Comparison of ENCODE assay signal across 8 mouse cellular contexts in the genomic region with DNA sequence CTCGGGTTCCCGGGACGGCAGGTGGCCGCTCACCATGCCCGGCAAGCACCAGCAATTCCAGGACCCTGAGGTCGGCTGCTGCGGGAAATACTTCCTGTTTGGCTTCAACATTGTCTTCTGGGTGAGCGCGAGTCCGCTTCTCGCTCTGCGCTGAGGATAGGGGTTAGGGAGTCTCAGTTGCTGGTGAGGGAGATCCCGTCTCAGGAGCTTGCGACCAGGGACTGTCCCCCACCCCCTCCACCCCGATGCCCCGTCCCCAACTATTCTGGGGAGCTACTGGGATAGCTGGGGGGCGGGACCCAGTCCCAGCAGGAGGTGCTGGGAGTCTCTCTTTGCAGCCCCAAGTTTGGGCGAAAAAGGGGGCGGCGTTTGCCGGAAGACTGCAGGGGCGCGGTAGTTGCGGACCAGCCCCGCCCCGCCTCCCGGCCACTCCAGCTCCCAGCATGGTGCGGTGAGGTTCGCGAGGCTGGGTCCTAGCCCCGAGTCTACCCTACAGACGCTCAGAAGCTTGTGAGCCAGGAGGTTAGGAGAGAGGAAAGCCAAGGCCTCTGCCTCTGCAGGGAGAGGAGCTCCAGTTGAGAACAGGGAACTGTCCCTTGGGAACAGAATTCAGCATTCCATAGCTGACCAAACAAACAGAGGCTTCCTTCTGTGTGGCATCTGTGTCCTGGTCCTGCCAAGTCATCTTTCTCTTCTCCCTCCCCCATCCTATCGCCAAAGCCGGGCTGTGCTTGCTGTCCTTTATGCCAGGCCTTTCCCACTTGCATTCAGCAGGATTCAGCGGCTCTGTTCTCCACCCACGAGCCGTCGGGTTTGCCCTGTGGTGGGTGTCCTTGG. TPM values are rescaled to one million over a fixed set of nuclear protein-coding genes. Genes with fewer than 3 reads are reported as not detected.
DNase-seq lines count a peak whose midpoint lies in the region; ATAC-seq and TF ChIP-seq lines count a peak whose summit lies in the region.

No protein-coding gene starts in this region.

- no peak for TF ChIP-seq EP300 in stomach, postnatal 0 days (optimal IDR thresholded peaks at IDR 0.05)

- WGBS in hindbrain, embryonic 15.5 days: 2% methylated on average over 36 of the region's 38 CpGs
- 2% methylated on average over 38 of the region's 38 CpGs for WGBS in limb, embryonic 12.5 days
- WGBS in midbrain, embryonic 12.5 days: under 1% methylated on average over 36 of the region's 38 CpGs
- WGBS in stomach, postnatal 0 days: 2% methylated on average over 37 of the region's 38 CpGs

- H3K9me3 ChIP-seq in hindbrain, embryonic 15.5 days: no peaks in the 10 kb centered on the region
- H3K9me3 ChIP-seq in limb, embryonic 12.5 days: no peaks in the 10 kb centered on the region
- no peaks in the 10 kb centered on the region for H3K9me3 ChIP-seq in midbrain, embryonic 12.5 days
- H3K9me3 ChIP-seq in stomach, postnatal 0 days (ENCODE audit: control insufficient read depth, low read length): no peaks in the 10 kb centered on the region

- peak; percentile 52 for ATAC-seq in hindbrain, embryonic 15.5 days (ENCODE audit: low FRiP score, low read depth)
- peak; percentile 43; the same call in 1 of the 2 replicates for ATAC-seq in limb, embryonic 12.5 days (ENCODE audit: insufficient number of reproducible peaks, insufficient read depth, low FRiP score, low TSS enrichment, low read depth)
- ATAC-seq in midbrain, embryonic 12.5 days (ENCODE audit: low FRiP score, low read depth): peak; percentile 67
- peak; percentile 12 for ATAC-seq in stomach, postnatal 0 days (ENCODE audit: low FRiP score, low TSS enrichment)

- no peak for TF ChIP-seq CTCF in stomach, postnatal 0 days (IDR thresholded peaks at IDR 0.05; ENCODE audit: low read depth)

- peak overlapping the region; percentile 57 for H3K4me3 ChIP-seq in hindbrain, embryonic 15.5 days
- peak overlapping the region; percentile 57 for H3K4me3 ChIP-seq in limb, embryonic 12.5 days (replicated peaks)
- peak overlapping the region; percentile 60 for H3K4me3 ChIP-seq in midbrain, embryonic 12.5 days
- peak overlapping the region; percentile 62 for H3K4me3 ChIP-seq in stomach, postnatal 0 days (ENCODE audit: low read depth, low read length)

- peak; percentile 56 for DNase-seq in ovary, postnatal 36 days (ENCODE audit: low spot score)
- no peak for DNase-seq in ovary, postnatal 14 days (ENCODE audit: low spot score)
- peak; percentile 79 to 81 for DNase-seq in cerebellum, adult 18-20 months
- DNase-seq in frontal cortex, postnatal 36 days (ENCODE audit: low spot score in 2 of 2): peak; percentile 51 to 61
- DNase-seq in stomach, postnatal 0 days (ENCODE audit: low spot score): peak; percentile 62

- H3K27me3 ChIP-seq in hindbrain, embryonic 15.5 days: peaks cover 8% of the 10 kb centered on the region; the same call in 1 of the 2 replicates
- H3K27me3 ChIP-seq in limb, embryonic 12.5 days: peaks cover 73% of the 10 kb centered on the region
- H3K27me3 ChIP-seq in midbrain, embryonic 12.5 days: peaks cover 47% of the 10 kb centered on the region
- H3K27me3 ChIP-seq in stomach, postnatal 0 days (ENCODE audit: control insufficient read depth, insufficient read depth, low read length): no peaks in the 10 kb centered on the region

- peak overlapping the region; percentile 42; the same call in 1 of the 2 replicates for H3K27ac ChIP-seq in hindbrain, embryonic 15.5 days (replicated peaks)
- H3K27ac ChIP-seq in limb, embryonic 12.5 days: no peak overlapping the region
- 0 out of 2 replicates have a peak overlapping the region, but pooled peaks have one; percentile 15 for H3K27ac ChIP-seq in midbrain, embryonic 12.5 days (replicated peaks)
- peak overlapping the region; percentile 50 for H3K27ac ChIP-seq in stomach, postnatal 0 days (replicated peaks)

- peak overlapping the region; percentile 94 for H3K4me2 ChIP-seq in hindbrain, embryonic 15.5 days
- H3K4me2 ChIP-seq in limb, embryonic 12.5 days: peak overlapping the region; percentile 97
- H3K4me2 ChIP-seq in midbrain, embryonic 12.5 days (replicated peaks): peak overlapping the region; percentile 96
- H3K4me2 ChIP-seq in stomach, postnatal 0 days (replicated peaks; ENCODE audit: low read depth): peak overlapping the region; percentile 98

- H3K4me1 ChIP-seq in hindbrain, embryonic 15.5 days (replicated peaks): peaks cover 16% of the 10 kb centered on the region
- H3K4me1 ChIP-seq in limb, embryonic 12.5 days (replicated peaks): peaks cover 17% of the 10 kb centered on the region
- peaks cover 20% of the 10 kb centered on the region for H3K4me1 ChIP-seq in midbrain, embryonic 12.5 days
- peaks cover 5% of the 10 kb centered on the region; the same call in 1 of the 2 replicates for H3K4me1 ChIP-seq in stomach, postnatal 0 days (replicated peaks; ENCODE audit: control insufficient read depth, insufficient read depth)

- peak overlapping the region; percentile 54 for H3K9ac ChIP-seq in hindbrain, embryonic 15.5 days
- H3K9ac ChIP-seq in limb, embryonic 12.5 days (replicated peaks): peak overlapping the region; percentile 45
- H3K9ac ChIP-seq in midbrain, embryonic 12.5 days (replicated peaks): peak overlapping the region; percentile 69
- peak overlapping the region; percentile 64 for H3K9ac ChIP-seq in stomach, postnatal 0 days (ENCODE audit: low read length)

- H3K36me3 ChIP-seq in hindbrain, embryonic 15.5 days: no peaks in the 10 kb centered on the region
- H3K36me3 ChIP-seq in limb, embryonic 12.5 days: no peaks in the 10 kb centered on the region
- H3K36me3 ChIP-seq in midbrain, embryonic 12.5 days: no peaks in the 10 kb centered on the region
- H3K36me3 ChIP-seq in stomach, postnatal 0 days (ENCODE audit: control insufficient read depth, insufficient read depth, low read length): no peaks in the 10 kb centered on the region

RNA-seq across cellular contexts. Expression of gene Tspan17, which starts 0.6 kb away (rescaled TPM):
- polyA plus RNA-seq in hindbrain, embryonic 15.5 days (2015; fragmentation: Nextera tagmentation; extraction: Ambion mirVana): 95.7 and 98.3 TPM in 2 replicates
- 3.8 and 4.1 TPM in 2 replicates for polyA plus RNA-seq in limb, embryonic 12.5 days (2016; fragmentation: Nextera tagmentation; extraction: Ambion mirVana)
- polyA plus RNA-seq in midbrain, embryonic 12.5 days (2016; fragmentation: Nextera tagmentation; extraction: Ambion mirVana): 25.7 and 28.2 TPM in 2 replicates
- polyA plus RNA-seq in stomach, postnatal 0 days (2015; fragmentation: Nextera tagmentation; extraction: Ambion mirVana): 15.4 and 16.8 TPM in 2 replicates

RNA-seq across cellular contexts. Expression of gene Eif4e1b, which starts 6.0 kb away (rescaled TPM):
- polyA plus RNA-seq in hindbrain, embryonic 15.5 days (2015; fragmentation: Nextera tagmentation; extraction: Ambion mirVana): not detected in 2 replicates
- not detected in 2 replicates for polyA plus RNA-seq in limb, embryonic 12.5 days (2016; fragmentation: Nextera tagmentation; extraction: Ambion mirVana)
- polyA plus RNA-seq in midbrain, embryonic 12.5 days (2016; fragmentation: Nextera tagmentation; extraction: Ambion mirVana): not detected in 2 replicates
- not detected in 2 replicates for polyA plus RNA-seq in stomach, postnatal 0 days (2015; fragmentation: Nextera tagmentation; extraction: Ambion mirVana)

RNA-seq across cellular contexts. Expression of gene Sncb, which starts 23.4 kb away (rescaled TPM):
- 77.2 and 95.2 TPM in 2 replicates for polyA plus RNA-seq in hindbrain, embryonic 15.5 days (2015; fragmentation: Nextera tagmentation; extraction: Ambion mirVana)
- polyA plus RNA-seq in limb, embryonic 12.5 days (2016; fragmentation: Nextera tagmentation; extraction: Ambion mirVana): not detected in 2 replicates
- 1.4 and 2.2 TPM in 2 replicates for polyA plus RNA-seq in midbrain, embryonic 12.5 days (2016; fragmentation: Nextera tagmentation; extraction: Ambion mirVana)
- polyA plus RNA-seq in stomach, postnatal 0 days (2015; fragmentation: Nextera tagmentation; extraction: Ambion mirVana): 0.29 and 0.61 TPM in 2 replicates

RNA-seq across cellular contexts. Expression of gene Gprin1, which starts 40.1 kb away (rescaled TPM):
- 24.8 and 33.9 TPM in 2 replicates for polyA plus RNA-seq in hindbrain, embryonic 15.5 days (2015; fragmentation: Nextera tagmentation; extraction: Ambion mirVana)
- polyA plus RNA-seq in limb, embryonic 12.5 days (2016; fragmentation: Nextera tagmentation; extraction: Ambion mirVana): 0.45 and 0.51 TPM in 2 replicates
- 12.6 and 16.7 TPM in 2 replicates for polyA plus RNA-seq in midbrain, embryonic 12.5 days (2016; fragmentation: Nextera tagmentation; extraction: Ambion mirVana)
- 0.27 and 0.31 TPM in 2 replicates for polyA plus RNA-seq in stomach, postnatal 0 days (2015; fragmentation: Nextera tagmentation; extraction: Ambion mirVana)

Comparison
In these comparisons a context has a peak if more than half of its experiments do, and no peak if none do; other contexts are left out.
1. ATAC-seq: peak in every context shown above with its lines; median percentile 67 in midbrain, embryonic 12.5 days; 52 in hindbrain, embryonic 15.5 days; 43 in limb, embryonic 12.5 days; 12 in stomach, postnatal 0 days.
2. RNA of gene Sncb, which starts 23.4 kb away (polyA plus RNA-seq): 77.2 to 95.2 TPM in hindbrain, embryonic 15.5 days; 1.4 to 2.2 TPM in midbrain, embryonic 12.5 days, 0.29 to 0.61 TPM in stomach, postnatal 0 days and not detected in limb, embryonic 12.5 days; every median in the first group is over 10 times any median in the second.
3. Peak in every context shown above with its lines, with median percentiles within 50 percentile points of each other: H3K4me2 ChIP-seq, H3K4me3 ChIP-seq and H3K9ac ChIP-seq.